Mouse (Mus musculus): ENCODE data around the gene Olfr203.

GRCm38 (mm10) chr16:59318148-59318547 lies 19.5 kb downstream of the Olfr203 start, which contains the start of gene Olfr204:
- no peak for TF ChIP-seq CTCF (IDR thresholded peaks at IDR 0.05; ENCODE audit: low read depth)
- no peak for TF ChIP-seq EP300 (IDR thresholded peaks at IDR 0.05; ENCODE audit: low read depth)
